Mouse (Mus musculus) left cerebral cortex, adult 8-10 months (tissue): ENCODE data around the gene Zfp691. TPM values are rescaled to one million over a fixed set of nuclear protein-coding genes. Genes with fewer than 3 reads are reported as not detected.
A peak's percentile ranks its signal among the peaks of the same experiment; 100 is the strongest.

Experiments
- DNase-seq, 2 experiments: peaks; one replicate each; pipeline ENCODE4 v3.0.0; 2022; ENCODE audit warnings: low spot score in 2 of 2
- total RNA-seq, 4 experiments: library from RNA; stranded (reverse); gene quantifications; 2 replicates each; pipeline ENCODE4 v1.2.4; 2022

Gene Zfp691
- total RNA-seq: 1 to 10 TPM; 6.6 to 7.9 (median 7.3) TPM

GRCm38 (mm10) chr4:119173851-119174453 is at the start of gene Zfp691:
TSS of gene Zfp691 (minus strand) at chr4:119174195.
- peak; percentile 76 to 97 for DNase-seq

DNA sequence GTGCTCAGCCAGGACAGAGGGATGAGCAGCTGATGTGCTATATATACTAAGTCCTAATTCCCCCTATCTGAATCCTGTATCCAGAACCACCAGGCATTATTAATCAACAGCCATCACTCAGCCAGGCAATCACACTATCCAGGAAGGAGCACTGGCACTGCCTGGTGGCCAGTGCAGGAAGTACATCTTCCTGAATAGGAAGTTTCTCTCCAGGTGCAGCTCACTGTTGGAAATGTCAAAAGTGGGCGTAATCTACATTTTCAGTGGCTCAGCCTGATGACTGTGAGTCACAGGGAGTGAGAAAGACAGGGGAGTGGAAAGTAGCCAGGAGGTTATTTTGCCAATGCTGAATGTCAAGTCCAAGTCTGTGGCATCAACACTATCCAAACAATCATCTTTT is 49.7 kb upstream of the Zfp691 start:
- peak in 1 of 2 experiments; percentile 37 for DNase-seq

- no peak for DNase-seq
Measured at GRCm38 (mm10) chr4:119218169-119218568, 44.2 kb upstream of the Zfp691 start, which contains the start of gene Tmem269. TSS of gene Tmem269 (minus strand) at chr4:119218217.

DNA sequence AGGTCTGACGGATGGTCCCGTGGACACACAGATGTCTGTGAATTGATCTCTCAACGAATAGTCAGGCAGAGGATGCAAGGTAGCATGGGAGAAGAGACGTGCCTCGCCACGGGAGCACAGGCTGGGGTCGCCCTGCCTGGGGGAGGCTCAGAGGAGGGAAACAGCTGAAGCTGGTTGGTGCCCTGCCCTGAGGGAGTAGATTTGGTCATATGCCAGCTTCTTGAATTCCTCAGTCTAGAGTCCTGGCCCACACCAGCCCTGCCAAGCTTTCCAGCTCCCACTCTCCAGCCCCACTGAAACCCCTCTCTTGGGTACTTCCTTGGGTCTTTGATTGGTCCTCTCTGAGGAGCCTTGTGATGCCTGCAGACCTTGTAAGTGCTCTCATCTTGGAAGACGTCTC is 42.7 kb upstream of the Zfp691 start:
- DNase-seq: no peak

GRCm38 (mm10) chr4:119204672-119205071 is 30.7 kb upstream of the Zfp691 start:
- DNase-seq: peak in 1 of 2 experiments; percentile 54

- DNase-seq: no peak
Measured at GRCm38 (mm10) chr4:119198105-119198504, 24.1 kb upstream of the Zfp691 start.

DNA sequence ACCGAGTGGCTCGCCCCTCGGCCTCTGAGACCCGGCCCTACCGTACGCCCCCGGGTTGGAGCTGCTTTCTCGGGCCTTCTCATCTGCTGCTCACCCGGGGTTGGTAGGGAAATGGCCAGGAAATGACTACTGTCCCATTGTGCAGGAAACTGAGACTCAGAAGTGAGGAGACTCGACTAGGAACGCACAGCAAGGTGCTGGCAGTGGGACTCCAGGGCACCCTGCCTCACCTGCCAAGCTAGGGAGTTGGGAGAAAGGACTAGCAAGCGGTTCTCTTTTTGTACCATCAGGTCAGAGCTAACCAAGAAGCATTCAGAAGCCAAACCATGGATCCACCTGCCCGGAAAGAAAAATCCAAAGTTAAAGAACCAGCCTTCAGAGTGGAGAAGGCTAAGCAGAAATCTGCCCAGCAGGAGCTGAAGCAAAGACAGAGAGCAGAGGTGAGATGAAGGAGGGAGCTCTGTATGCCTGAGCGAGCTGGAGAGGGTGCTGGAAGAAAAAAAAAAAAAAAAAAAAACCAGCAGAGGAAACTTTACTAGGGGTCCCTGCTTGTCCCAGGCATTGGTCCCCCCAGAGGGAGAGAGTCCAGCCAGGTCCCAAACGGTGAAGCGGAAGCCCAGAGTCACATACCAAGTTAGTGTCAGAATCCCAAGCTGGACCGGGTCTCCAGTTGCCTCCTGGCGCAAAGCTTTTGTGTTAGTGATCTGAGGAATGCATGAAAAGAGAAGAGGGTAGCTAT is 21.8 kb upstream of the Zfp691 start:
- DNase-seq: peak in 1 of 2 experiments; percentile 13

GRCm38 (mm10) chr4:119194909-119195581 is 21.1 kb upstream of the Zfp691 start, which contains the start of gene Svbp:
TSS of gene Svbp (plus strand) at chr4:119195306.
- DNase-seq: peak; percentile 56 to 68

DNA sequence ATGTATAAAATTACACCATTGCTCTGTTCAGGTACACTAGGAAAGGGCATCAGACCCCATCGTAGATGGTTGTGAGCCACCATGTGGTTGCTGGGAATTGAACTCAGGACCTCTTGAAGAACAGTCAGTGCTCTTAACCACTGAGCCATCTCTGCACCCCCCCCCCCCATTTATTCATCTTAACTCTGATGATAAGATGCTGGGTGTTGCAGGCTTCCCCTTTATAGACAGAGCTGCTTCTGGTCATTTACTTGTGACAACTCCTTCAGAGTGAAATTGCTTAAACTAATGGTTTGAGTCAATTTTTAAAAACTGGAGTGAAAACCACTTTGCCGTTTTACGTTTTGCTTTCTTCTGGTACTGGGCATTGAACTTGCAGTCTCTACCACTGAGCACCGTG is 18.8 kb upstream of the Zfp691 start:
- no peak for DNase-seq

DNA sequence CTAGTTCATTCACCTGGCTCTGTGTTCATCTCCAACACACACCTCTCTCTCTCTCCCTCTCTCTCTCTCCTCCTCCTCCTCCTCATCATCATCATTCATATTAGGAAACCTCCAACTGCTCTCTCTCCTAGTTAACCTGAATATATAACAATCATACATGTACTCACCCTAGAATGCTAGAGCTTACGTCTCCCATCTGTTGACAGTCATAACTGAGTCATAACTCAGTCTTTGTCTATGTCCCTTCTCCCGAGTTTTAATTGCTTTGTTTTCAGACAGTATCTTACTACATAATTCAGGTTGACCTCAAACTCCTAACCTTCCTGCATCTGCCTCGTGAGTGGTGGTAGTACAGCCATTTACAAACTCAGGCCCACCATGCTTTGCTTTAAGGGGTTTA is 17.3 kb upstream of the Zfp691 start:
- DNase-seq: no peak

- DNase-seq: no peak
Measured at GRCm38 (mm10) chr4:119190618-119191017, 16.6 kb upstream of the Zfp691 start.

DNA sequence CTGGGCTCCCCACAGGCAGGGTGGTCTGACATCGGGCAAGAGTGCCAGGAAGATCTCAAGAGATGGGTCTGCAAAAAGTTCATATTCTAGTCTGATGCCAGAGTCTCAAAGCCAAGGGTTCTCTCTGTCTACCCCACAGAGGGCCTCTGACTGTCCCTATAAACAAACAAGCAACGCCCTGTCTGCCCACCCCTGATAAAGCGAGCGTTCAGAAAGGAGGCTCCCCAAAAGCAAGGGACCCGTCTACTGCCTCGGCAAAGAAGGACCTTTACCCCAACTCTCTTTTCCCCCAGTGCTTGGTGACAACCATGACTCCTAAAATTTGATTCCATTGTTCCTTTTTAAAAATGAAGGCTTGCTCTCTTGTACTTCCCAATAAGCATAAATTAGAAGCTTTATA is 15.9 kb upstream of the Zfp691 start, which contains the start of gene Ermap:
Gene Ermap, minus strand, starts transcription at position 148 of the 400 bp plus-strand sequence.
- DNase-seq: no peak

DNA sequence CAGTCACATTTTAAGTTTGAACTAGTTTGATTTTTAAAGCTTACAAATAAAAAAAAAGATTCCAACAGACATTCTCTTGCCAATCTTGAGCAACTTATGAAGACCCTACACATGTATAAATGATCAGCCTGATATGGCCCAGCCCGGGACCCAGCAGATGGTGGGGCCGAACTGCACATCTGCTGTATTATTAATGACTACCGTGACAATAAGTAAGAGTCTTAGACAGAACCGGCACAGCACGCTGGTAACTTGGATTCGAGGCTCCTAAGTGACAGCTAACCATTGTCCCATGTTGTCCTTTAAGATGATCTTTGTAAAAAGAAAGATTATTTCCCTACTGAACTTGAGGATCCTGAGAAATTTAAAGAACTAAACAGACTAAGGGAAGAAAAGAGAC is 15.4 kb upstream of the Zfp691 start:
- DNase-seq: no peak

DNA sequence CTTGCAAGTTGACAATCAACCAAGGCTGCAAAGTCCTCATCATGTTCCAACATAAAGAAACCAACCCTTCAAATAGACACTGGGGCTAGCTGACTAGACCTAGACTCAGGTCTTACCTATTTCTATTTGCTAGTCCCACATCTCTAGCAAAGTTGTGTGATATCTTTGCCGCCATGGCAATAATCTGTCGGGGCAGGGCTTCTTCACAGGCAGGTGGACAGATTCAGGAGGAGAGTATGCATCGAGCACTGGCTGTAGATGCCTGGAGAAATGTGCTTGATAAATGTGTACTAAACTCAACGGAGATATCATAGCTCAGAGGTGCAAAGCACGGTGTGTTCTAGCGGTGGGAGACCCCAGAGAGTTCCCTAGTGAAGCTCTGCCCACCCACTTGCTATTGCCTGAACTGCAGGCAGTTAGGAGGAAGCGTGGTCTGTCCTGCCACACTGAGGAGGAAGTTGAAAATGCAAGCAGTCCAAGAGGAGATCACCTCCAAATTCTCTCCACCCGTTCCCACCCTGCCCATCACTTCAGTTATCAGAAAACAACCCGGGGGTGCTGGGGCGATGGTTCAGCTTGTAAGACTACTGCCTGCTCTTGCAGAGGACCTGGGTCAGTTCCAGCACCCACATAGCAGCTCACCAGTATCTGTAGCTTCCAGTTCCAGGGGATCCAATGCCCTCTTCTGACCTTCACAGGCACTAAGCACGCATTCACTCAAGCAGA is 14.2 kb upstream of the Zfp691 start:
- no peak for DNase-seq

DNA sequence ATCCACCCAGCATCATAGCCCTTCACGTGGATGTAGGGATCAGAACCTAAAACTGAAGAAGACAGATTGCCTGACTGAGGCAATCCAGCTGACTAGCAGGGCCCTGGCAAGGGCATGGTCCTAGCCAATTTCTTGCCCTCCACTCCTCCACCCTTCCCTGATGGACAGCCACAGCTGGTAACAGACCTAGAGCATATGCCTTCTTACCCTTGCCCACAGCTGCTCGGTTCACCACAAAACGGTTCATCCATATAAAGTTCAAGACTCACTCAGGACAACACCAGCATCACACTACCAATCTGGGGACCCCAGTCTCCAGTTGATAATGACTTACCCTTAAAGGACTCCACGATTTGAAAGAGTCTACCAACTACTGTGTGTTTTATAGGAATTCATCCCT is 11.8 kb upstream of the Zfp691 start:
- no peak for DNase-seq

DNA sequence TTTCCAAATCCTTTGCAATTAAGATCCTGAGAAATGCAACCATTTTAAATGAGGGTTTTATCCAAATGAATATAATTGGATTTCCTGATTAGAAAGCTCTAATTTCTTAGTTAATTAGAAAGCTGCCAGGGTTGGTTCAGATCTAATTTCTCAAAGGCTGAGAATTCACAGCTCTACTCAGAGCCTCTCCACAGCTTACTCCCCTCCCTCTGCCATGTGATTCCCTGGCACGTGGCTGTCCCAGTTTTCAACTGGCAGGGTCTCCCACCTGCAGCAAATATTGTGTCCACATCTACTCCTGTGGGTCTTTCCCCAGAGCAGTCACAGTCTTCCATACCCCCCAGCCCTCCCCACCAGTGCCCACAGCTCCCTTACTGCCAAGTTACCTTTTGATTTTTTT is 9.5 kb upstream of the Zfp691 start:
- DNase-seq: no peak

DNA sequence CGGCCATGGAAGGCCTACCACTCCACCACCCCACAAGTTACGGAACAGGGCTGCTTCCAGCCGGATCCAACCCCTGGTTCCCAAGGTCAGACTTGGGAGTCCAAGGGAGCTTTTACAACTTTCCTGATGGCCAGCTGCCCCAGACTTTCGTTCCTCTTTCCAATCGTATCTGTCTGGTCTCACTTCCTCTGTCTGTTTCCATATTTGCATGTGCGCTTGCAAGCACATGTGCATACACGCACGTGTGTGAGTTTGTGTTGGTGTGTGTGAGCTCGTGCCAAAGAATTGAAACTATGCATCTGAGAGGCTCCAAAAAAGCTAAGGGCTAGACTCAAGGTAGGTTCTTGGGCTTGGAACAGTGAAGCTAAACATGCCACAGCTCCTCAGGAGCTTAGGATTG is 7.5 kb upstream of the Zfp691 start:
- DNase-seq: no peak

DNA sequence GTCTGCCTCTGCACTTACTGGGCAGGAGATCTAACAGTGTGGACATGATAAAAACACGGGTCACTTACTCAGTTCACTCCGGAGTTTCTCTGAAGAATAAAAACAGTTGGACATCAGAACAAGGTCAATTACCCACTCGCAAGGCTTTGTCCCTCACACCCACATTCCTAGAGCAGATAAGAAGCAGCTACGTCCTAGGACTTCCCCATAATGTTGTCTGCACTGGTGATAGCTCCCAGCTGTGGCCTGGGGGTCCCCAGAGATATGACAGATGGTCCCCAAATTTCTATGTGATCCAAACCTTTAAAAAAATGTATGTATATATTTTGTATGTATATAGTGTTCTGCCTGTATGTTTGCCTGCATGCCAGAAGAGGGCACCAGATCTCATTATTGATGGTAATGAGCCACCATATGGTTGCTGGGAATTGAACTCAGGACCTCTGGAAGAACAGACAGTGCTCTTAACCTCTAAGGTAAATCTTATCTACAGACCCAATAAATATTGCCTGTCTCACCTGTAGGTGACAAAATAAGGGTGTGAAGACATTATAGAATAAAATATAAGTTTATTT is 6.2 kb upstream of the Zfp691 start:
- no peak for DNase-seq

DNA sequence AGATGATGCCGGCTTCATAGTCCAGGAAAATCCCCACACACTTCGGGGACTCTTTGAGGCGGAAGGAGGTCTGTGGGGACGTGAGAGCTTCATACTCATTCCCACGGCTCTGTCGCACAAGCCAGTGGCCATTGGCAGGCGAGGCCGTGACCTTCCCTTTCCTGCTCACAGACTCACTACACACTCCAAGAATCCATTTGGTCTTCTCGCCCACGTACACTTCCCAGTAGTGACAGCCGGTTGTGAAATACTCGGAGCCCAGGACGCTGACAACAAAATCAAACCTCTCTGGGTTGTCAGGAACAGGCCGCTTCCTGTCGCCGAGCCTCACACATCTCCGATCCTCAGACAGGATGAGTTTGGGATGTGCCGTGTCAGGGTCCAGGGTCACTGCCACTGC is 4.3 kb upstream of the Zfp691 start:
- no peak for DNase-seq

DNA sequence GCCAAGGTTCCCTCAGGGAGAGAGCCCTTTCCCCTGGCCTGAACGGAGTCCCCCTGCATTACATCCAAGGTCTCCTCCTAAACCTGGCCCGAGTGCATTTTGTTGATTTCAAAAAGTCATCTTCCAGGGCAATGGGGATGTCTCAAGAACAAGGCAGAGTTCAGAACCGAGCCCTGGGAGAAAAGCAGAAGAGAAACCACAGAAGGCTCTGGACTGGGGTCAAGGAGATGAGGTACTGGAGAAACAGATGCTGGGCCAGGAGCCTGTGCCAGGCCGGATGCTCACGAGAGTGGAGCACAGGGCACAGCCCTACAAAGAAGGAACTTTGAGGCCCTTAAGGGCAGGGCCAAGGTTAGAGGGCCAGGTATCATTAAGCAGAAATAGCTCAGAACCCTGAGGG is 3.7 kb upstream of the Zfp691 start:
- no peak for DNase-seq

GRCm38 (mm10) chr4:119172919-119173650 is 910 bp downstream of the Zfp691 start:
- DNase-seq: no peak
